Mouse (Mus musculus): Measurements from ENCODE around the gene Mapk11. TPM values are rescaled to one million over a fixed set of nuclear protein-coding genes. Genes with fewer than 3 reads are reported as not detected.

Gene Mapk11
- total RNA-seq (2014; rRNA removed; ENCODE audit: low replicate concordance) (1.0 and 4.9 TPM in 2 replicates), polyA plus RNA-seq (2015; fragmentation: Nextera tagmentation; extraction: Ambion mirVana) (2.5 and 2.6 TPM in 2 replicates)

DNA sequence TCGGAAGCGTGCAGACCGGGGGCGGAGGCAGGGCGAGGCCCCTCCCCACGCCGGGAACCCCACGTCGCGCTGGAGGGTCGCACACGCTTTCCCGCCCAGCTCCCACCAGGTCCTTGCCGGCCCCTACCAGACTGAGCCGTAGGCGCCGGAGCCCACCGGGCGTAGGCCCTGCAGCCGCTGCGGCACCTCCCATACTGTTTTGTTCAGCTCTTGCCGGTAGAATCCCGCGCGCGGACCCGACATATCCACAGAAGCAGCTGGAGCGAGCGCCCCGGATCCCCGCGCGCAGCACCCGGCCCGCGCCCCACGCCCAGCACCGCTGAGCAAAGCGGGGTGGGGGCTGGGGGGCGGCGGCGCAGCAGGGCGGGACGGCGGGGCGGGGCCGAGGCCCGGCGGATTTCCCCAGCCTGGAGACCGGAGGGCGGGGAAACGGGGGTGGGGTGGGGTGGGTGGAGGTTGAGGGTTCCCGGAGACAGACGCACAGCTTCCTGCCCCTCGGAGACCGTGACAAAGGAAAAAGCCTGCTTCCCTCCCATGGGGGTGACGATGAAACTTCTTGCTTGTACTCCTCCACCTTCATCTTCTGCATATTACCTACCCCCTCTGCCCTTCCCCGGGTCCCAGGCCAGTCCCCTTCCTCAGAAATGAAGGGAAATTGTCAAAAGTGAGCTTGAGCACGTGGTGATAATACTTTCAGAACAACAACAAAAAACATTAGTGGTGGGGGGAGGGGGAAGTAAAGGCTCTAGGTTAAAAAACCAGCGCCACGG is at the start of gene Mapk11:
Gene Mapk11 (minus strand): TSS at position 358 of the 770 bp plus-strand sequence.
- DNase-seq (ENCODE audit: low spot score) (peak; percentile 55), ATAC-seq (ENCODE audit: insufficient read depth, low read depth) (peak; percentile 45)
- peaks cover 51% of the 10 kb centered on the region for H3K27me3 ChIP-seq (ENCODE audit: control insufficient read depth, insufficient read depth, low read length)
- peak within 1 kb of the TSS; percentile 93 for H3K4me2 ChIP-seq (ENCODE audit: low read depth, low read length)
- H3K27ac ChIP-seq (ENCODE audit: low read depth) = peak within 1 kb of the TSS; percentile 28; the same call in 1 of the 2 replicates
- H3K4me1 ChIP-seq (ENCODE audit: control insufficient read depth, insufficient read depth) = peaks cover 15% of the 10 kb centered on the region
- H3K4me3 ChIP-seq (ENCODE audit: low read depth, low read length) = peak within 1 kb of the TSS; percentile 63
- peak within 1 kb of the TSS; percentile 54 for H3K9ac ChIP-seq (replicated peaks; ENCODE audit: low read depth, low read length)
- no peaks in the 10 kb centered on the region for H3K9me3 ChIP-seq (replicated peaks; ENCODE audit: control insufficient read depth, low read length)
- under 1% methylated on average over 60 of the region's 61 CpGs for WGBS
- peaks cover 7% of the 10 kb centered on the region for H3K36me3 ChIP-seq (replicated peaks; ENCODE audit: control insufficient read depth, insufficient read depth, low read length)
- TF ChIP-seq CTCF (IDR thresholded peaks at IDR 0.05; ENCODE audit: low read depth) (no peak), EP300 (IDR thresholded peaks at IDR 0.05; ENCODE audit: low read depth) (no peak)

DNA sequence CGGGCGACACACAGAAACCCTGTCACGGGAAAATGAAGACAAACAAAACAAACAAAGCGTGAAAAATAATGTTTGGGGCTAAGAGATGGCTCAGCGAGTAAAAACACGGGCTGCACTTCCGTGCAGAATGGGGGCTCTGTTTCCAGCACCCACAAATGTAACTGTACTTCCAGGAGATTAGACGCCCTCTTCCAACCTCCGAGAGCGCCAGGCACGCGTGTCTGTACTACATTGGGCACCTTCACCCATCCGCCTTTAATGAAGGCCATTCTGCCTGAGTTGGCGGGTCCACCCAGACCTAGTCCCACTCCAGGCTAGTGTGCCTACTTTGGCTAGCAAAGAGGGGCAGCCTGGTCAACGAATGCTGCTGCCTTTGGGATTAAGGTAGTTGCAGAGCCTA is 47.6 kb upstream of the Mapk11 start:
- Histone ChIP-seq H3K9me3 (replicated peaks; ENCODE audit: control insufficient read depth, low read length) (no peaks in the 10 kb centered on the region), H3K4me2 (ENCODE audit: low read depth, low read length) (peak overlapping the region; percentile 81), H3K4me1 (ENCODE audit: control insufficient read depth, insufficient read depth) (peaks cover 14% of the 10 kb centered on the region; the same call in 1 of the 2 replicates), H3K9ac (replicated peaks; ENCODE audit: low read depth, low read length) (peak overlapping the region; percentile 85; the same call in 1 of the 2 replicates), H3K4me3 (ENCODE audit: low read depth, low read length) (peak overlapping the region; percentile 83), H3K27me3 (ENCODE audit: control insufficient read depth, insufficient read depth, low read length) (no peaks in the 10 kb centered on the region), H3K27ac (ENCODE audit: low read depth) (peak overlapping the region; percentile 97), H3K36me3 (replicated peaks; ENCODE audit: control insufficient read depth, insufficient read depth, low read length) (no peaks in the 10 kb centered on the region)
- DNase-seq (ENCODE audit: low spot score) (no peak), ATAC-seq (ENCODE audit: insufficient read depth, low read depth) (no peak)
- 66% methylated on average over 15 of the region's 15 CpGs for WGBS
- TF ChIP-seq CTCF (IDR thresholded peaks at IDR 0.05; ENCODE audit: low read depth) = no peak
- no peak for TF ChIP-seq EP300 (IDR thresholded peaks at IDR 0.05; ENCODE audit: low read depth)

DNA sequence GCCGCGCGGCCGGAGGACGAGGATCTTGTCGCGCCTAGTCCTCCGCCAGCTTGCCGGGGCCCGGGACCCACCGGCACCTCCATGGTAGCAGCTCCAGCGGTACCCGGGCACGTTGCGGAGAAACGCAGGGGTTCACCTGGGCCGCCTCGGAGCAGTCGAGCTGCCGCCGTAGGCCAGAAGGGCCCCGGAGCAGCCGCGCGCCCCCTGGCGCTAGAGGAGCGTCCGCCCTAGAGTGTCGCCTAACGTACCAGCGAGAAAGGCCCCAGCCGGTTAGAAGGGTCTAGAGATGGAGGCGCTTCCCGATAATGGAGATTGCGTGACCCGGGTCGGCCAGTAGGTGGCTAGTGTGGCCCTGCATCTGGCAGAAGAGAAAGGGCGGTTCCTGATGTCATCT is 46.9 kb upstream of the Mapk11 start, which contains the start of gene Dennd6b:
Gene Dennd6b (minus strand): TSS at position 184 of the 394 bp plus-strand sequence.
- Histone ChIP-seq H3K36me3 (replicated peaks; ENCODE audit: control insufficient read depth, insufficient read depth, low read length) (no peaks in the 10 kb centered on the region), H3K4me1 (ENCODE audit: control insufficient read depth, insufficient read depth) (peaks cover 14% of the 10 kb centered on the region; the same call in 1 of the 2 replicates), H3K27ac (ENCODE audit: low read depth) (peak within 1 kb of the TSS; percentile 97), H3K9ac (replicated peaks; ENCODE audit: low read depth, low read length) (peak within 1 kb of the TSS; percentile 85), H3K4me2 (ENCODE audit: low read depth, low read length) (peak within 1 kb of the TSS; percentile 81), H3K9me3 (replicated peaks; ENCODE audit: control insufficient read depth, low read length) (no peaks in the 10 kb centered on the region), H3K27me3 (ENCODE audit: control insufficient read depth, insufficient read depth, low read length) (no peaks in the 10 kb centered on the region), H3K4me3 (ENCODE audit: low read depth, low read length) (peak within 1 kb of the TSS; percentile 83)
- under 1% methylated on average over 38 of the region's 38 CpGs for WGBS
- TF ChIP-seq EP300 (IDR thresholded peaks at IDR 0.05; ENCODE audit: low read depth) (peak; percentile 91), CTCF (IDR thresholded peaks at IDR 0.05; ENCODE audit: low read depth) (peak; percentile 84)
- DNase-seq (ENCODE audit: low spot score) (peak; percentile 96), ATAC-seq (ENCODE audit: insufficient read depth, low read depth) (peak; percentile 99)

DNA sequence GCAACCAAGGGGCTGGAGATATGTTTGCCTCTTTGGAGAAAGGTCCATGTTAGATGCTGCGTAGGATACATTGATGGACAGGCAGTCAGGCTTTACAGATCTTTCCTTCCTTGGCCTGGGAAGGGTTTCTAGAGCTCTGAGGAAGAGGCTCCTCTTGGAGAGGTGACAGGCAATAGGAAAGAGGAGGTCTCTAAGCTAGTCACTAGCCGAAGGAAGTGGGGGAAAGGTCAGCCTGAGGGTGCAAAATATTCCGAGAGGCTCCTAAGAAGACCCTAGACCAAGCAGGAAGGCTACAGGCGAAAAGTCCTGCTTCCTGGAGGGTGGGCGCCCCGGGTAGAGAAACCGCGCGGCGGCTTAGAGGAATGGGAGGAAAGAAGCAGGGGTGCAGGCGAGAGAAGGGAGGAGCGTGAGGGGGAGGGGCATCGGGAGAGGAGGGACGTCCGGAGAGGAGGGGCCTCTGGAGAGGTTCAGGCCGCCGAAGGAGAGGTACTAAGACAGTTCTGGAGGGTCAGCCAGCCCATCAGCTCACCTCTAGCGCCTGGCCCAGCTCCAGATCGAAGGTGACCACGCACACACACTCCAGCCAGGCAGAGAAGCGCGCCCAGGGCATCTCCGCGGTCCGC is 46.4 kb upstream of the Mapk11 start:
- H3K4me3 ChIP-seq (ENCODE audit: low read depth, low read length) = peak overlapping the region; percentile 83

DNA sequence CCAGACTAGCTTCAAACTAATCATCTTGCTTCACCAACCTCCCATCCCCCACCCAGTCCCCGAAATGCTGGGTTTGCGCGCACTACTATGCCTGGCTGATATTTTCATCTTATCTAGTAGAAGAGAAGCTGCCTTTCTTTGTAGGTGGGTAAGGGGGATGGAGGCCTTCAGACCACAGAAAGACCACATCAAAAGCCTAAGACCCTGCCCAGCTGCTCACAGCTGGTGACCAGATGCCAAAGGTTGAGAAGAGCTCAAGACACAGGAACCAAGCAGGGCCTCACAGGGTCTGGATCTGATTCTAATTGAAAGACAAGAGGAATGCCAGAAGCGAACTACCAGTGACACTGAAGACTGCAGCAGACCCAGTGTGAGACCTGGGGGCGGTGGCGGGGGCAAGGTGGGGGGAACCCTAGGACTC is 45.8 kb upstream of the Mapk11 start:
- 40% methylated on average over 6 of the region's 6 CpGs for WGBS
- peak overlapping the region; percentile 97 for H3K27ac ChIP-seq (ENCODE audit: low read depth)
- H3K4me2 ChIP-seq (ENCODE audit: low read depth, low read length) = peak overlapping the region; percentile 81
- H3K4me3 ChIP-seq (ENCODE audit: low read depth, low read length) = peak overlapping the region; percentile 83
- ATAC-seq (ENCODE audit: insufficient read depth, low read depth) (no peak), DNase-seq (ENCODE audit: low spot score) (no peak)
- H3K9me3 ChIP-seq (replicated peaks; ENCODE audit: control insufficient read depth, low read length) = no peaks in the 10 kb centered on the region
- H3K9ac ChIP-seq (replicated peaks; ENCODE audit: low read depth, low read length) = peak overlapping the region; percentile 85
- 0 out of 2 replicates have a peak, but pooled peaks cover 4% of the 10 kb centered on the region for H3K36me3 ChIP-seq (replicated peaks; ENCODE audit: control insufficient read depth, insufficient read depth, low read length)
- peaks cover 14% of the 10 kb centered on the region; the same call in 1 of the 2 replicates for H3K4me1 ChIP-seq (ENCODE audit: control insufficient read depth, insufficient read depth)
- no peaks in the 10 kb centered on the region for H3K27me3 ChIP-seq (ENCODE audit: control insufficient read depth, insufficient read depth, low read length)
- no peak for TF ChIP-seq EP300 (IDR thresholded peaks at IDR 0.05; ENCODE audit: low read depth)
- no peak for TF ChIP-seq CTCF (IDR thresholded peaks at IDR 0.05; ENCODE audit: low read depth)

More for the DNA sequence above, 46.4 kb upstream of the Mapk11 start:
- Histone ChIP-seq H3K9me3 (replicated peaks; ENCODE audit: control insufficient read depth, low read length) (no peaks in the 10 kb centered on the region), H3K27me3 (ENCODE audit: control insufficient read depth, insufficient read depth, low read length) (no peaks in the 10 kb centered on the region), H3K4me2 (ENCODE audit: low read depth, low read length) (peak overlapping the region; percentile 81), H3K36me3 (replicated peaks; ENCODE audit: control insufficient read depth, insufficient read depth, low read length) (0 out of 2 replicates have a peak, but pooled peaks cover 3% of the 10 kb centered on the region), H3K9ac (replicated peaks; ENCODE audit: low read depth, low read length) (peak overlapping the region; percentile 85), H3K27ac (ENCODE audit: low read depth) (peak overlapping the region; percentile 97), H3K4me1 (ENCODE audit: control insufficient read depth, insufficient read depth) (peaks cover 14% of the 10 kb centered on the region; the same call in 1 of the 2 replicates)
- DNase-seq (ENCODE audit: low spot score) (peak; percentile 93), ATAC-seq (ENCODE audit: insufficient read depth, low read depth) (peak; percentile 91)
- under 1% methylated on average over 22 of the region's 25 CpGs for WGBS
- TF ChIP-seq EP300 (IDR thresholded peaks at IDR 0.05; ENCODE audit: low read depth) (no peak), CTCF (IDR thresholded peaks at IDR 0.05; ENCODE audit: low read depth) (no peak)

All from heart, postnatal 0 days (tissue).